Mouse (Mus musculus) thymus, adult 2 months (tissue): Measurements from ENCODE around the gene Casp7. TPM values are rescaled to one million over a fixed set of nuclear protein-coding genes. Genes with fewer than 3 reads are reported as not detected.

Experiments
- DNase-seq: peaks from one replicate; pipeline ENCODE4 v3.0.0; 2021
- H3K27ac ChIP-seq: fragments of 200-500 bp; 2 replicates; pipeline ENCODE4 v1.5.1; 2012; ENCODE audit warnings: low read length, control low read depth; ENCODE audit not compliant: control insufficient read depth, insufficient read depth
- H3K27me3 ChIP-seq: fragments of 200-500 bp; 2 replicates; pipeline ENCODE4 v1.6.1; 2012; ENCODE audit warnings: mild to moderate bottlenecking, low read length, moderate library complexity, mixed read lengths; ENCODE audit not compliant: control insufficient read depth, insufficient read depth
- H3K36me3 ChIP-seq: fragments of 200-500 bp; 2 replicates; pipeline ENCODE4 v1.6.1; 2012; ENCODE audit warnings: mild to moderate bottlenecking, low read length, moderate library complexity; ENCODE audit not compliant: control insufficient read depth, insufficient read depth
- H3K4me1 ChIP-seq: fragments of 200-500 bp; replicated peaks from 2 replicates; pipeline ENCODE4 v1.6.1; 2012; ENCODE audit warnings: low read length; ENCODE audit not compliant: control insufficient read depth, insufficient read depth
- H3K4me3 ChIP-seq: fragments of 200-500 bp; 2 replicates; pipeline ENCODE4 v1.5.1; 2012; ENCODE audit warnings: mild to moderate bottlenecking, low read length, control low read depth, moderate library complexity; ENCODE audit not compliant: control insufficient read depth, insufficient read depth
- CTCF ChIP-seq: fragments of 200-500 bp; IDR thresholded peaks from 2 replicates; pipeline ENCODE4 v1.5.1; 2012; ENCODE audit warnings: mild to moderate bottlenecking, control low read depth, low read length, moderate library complexity, borderline replicate concordance; ENCODE audit not compliant: control insufficient read depth, poor library complexity, insufficient read depth; ENCODE audit errors: extremely low read depth
- POLR2A ChIP-seq: fragments of 200-500 bp; IDR thresholded peaks from 2 replicates; pipeline ENCODE4 v1.6.1; 2012; ENCODE audit warnings: mild to moderate bottlenecking, low read length, control low read depth, moderate library complexity; ENCODE audit not compliant: control insufficient read depth, poor library complexity, insufficient read depth; ENCODE audit errors: extremely low read depth
- WGBS: fragments of 180-500 bp; shearing (Covaris S2); methylation state at CpG from one replicate; pipeline ENCODE4 v1.1.7; 2018; 5-methylcytosine and 5-hydroxymethylcytosine counted together
- polyA plus RNA-seq: library from polyadenylated mRNA; depleted of rRNA; stranded (reverse); fragments of >200 nt; gene quantifications from 2 replicates; pipeline ENCODE4 v1.2.3, GENCODE M21; 2012

Gene Casp7
- polyA plus RNA-seq, 1 experiment = 19.6 TPM

DNA sequence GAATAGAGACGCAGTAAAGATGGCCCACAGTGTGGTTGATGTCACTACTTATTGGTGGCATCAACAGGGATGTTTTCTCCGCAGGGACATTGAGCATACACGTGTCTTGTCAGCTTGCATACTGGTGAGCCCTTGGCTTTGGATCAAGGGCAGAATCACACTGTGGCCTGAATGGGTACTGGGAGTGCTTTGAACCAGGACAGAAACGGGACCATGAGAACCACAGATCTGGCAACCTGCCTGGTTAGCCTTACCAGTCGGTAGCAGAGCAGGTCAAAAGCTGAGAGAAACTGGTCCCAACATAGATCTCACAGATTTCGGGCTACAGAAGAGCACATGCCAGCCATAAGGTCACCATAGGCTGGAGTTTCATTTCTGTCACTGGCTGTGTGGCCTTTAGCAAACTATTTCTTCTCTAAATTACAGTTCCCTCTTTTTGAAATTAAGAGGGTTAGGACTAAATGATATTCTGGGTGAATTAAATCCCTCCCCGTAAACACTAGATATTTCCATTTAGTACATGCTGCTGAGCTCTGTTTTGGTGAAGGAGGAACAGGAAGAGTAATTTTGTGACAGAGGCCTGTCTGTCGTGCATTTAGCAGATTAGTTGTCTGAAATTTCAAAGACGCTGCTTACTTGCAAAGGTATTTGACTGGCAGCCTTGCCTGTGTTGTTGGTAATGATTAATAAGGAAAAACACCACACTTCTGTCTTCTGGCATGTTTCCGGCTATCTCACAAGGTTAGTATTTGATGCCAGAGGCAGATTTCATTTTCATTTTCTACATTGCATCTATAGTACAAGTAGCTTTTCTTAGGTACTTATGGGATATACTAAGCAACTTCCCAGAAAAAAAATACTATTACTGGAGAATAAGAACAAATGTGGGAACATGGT lies 62.5 kb downstream of the Casp7 start:
- H3K27ac ChIP-seq = no peak overlapping the region
- WGBS = 87% methylated on average over 10 of the region's 10 CpGs
- no peaks in the 10 kb centered on the region for H3K27me3 ChIP-seq
- DNase-seq = no peak
- TF ChIP-seq CTCF = no peak
- TF ChIP-seq POLR2A = no peak
- no peaks in the 10 kb centered on the region for H3K36me3 ChIP-seq
- no peak overlapping the region for H3K4me3 ChIP-seq
- peaks cover 3% of the 10 kb centered on the region; the same call in 1 of the 2 replicates for H3K4me1 ChIP-seq

- peaks cover 3% of the 10 kb centered on the region; the same call in 1 of the 2 replicates for H3K4me1 ChIP-seq
- H3K36me3 ChIP-seq = no peaks in the 10 kb centered on the region
- H3K27me3 ChIP-seq = no peaks in the 10 kb centered on the region
- no peak overlapping the region for H3K27ac ChIP-seq
- TF ChIP-seq CTCF (no peak), POLR2A (no peak)
- DNase-seq = no peak
- 88% methylated on average over 2 of the region's 2 CpGs for WGBS
- no peak overlapping the region for H3K4me3 ChIP-seq
Measured at GRCm38 (mm10) chr19:56460241-56460640, 63.3 kb downstream of the Casp7 start.

GRCm38 (mm10) chr19:56461522-56462101 lies 64.7 kb downstream of the Casp7 start, which contains the start of gene Plekhs1:
Plekhs1 (plus strand) TSS chr19:56461640.
- peaks cover 3% of the 10 kb centered on the region; the same call in 1 of the 2 replicates for H3K4me1 ChIP-seq
- no peaks in the 10 kb centered on the region for H3K36me3 ChIP-seq
- no peak for DNase-seq
- WGBS = 89% methylated on average over 10 of the region's 10 CpGs
- H3K27me3 ChIP-seq = no peaks in the 10 kb centered on the region
- TF ChIP-seq CTCF = no peak
- TF ChIP-seq POLR2A = no peak
- H3K4me3 ChIP-seq = no peak within 1 kb of the TSS
- H3K27ac ChIP-seq = no peak within 1 kb of the TSS

- no peaks in the 10 kb centered on the region for H3K27me3 ChIP-seq
- no peak overlapping the region for H3K4me3 ChIP-seq
- H3K4me1 ChIP-seq = no peaks in the 10 kb centered on the region
- no peak for DNase-seq
- no peak for TF ChIP-seq POLR2A
- no peak for TF ChIP-seq CTCF
- WGBS = 57% methylated on average over 4 of the region's 4 CpGs
- no peak overlapping the region for H3K27ac ChIP-seq
- H3K36me3 ChIP-seq = no peaks in the 10 kb centered on the region
Measured at GRCm38 (mm10) chr19:56462786-56463185, 65.9 kb downstream of the Casp7 start.

- H3K4me1 ChIP-seq = no peaks in the 10 kb centered on the region
- TF ChIP-seq POLR2A (no peak), CTCF (no peak)
- H3K27me3 ChIP-seq = no peaks in the 10 kb centered on the region
- no peak overlapping the region for H3K27ac ChIP-seq
- 90% methylated on average over 8 of the region's 8 CpGs for WGBS
- no peak for DNase-seq
- H3K36me3 ChIP-seq = no peaks in the 10 kb centered on the region
- H3K4me3 ChIP-seq = no peak overlapping the region
Measured at GRCm38 (mm10) chr19:56466486-56466885, 69.6 kb downstream of the Casp7 start.

- 95% methylated on average over 14 of the region's 14 CpGs for WGBS
- Histone ChIP-seq H3K36me3 (no peaks in the 10 kb centered on the region), H3K4me1 (peaks cover 3% of the 10 kb centered on the region; the same call in 1 of the 2 replicates), H3K27ac (no peak overlapping the region), H3K4me3 (no peak overlapping the region), H3K27me3 (no peaks in the 10 kb centered on the region)
- TF ChIP-seq POLR2A (no peak), CTCF (no peak)
- no peak for DNase-seq
Measured at GRCm38 (mm10) chr19:56470286-56471020, 73.5 kb downstream of the Casp7 start.
